Mouse (Mus musculus): ENCODE results near the gene Adprhl1. TPM values are rescaled to one million over a fixed set of nuclear protein-coding genes. Genes with fewer than 3 reads are reported as not detected.

Adprhl1 gene
- total and polyA plus RNA-seq, 2 experiments: 0.74 TPM; not detected in 1

GRCm38 (mm10) chr8:13267566-13267965 lies 13.6 kb upstream of the Adprhl1 start:
- no peak for DNase-seq (ENCODE audit: extremely low read depth, low read depth, low spot score)
- no peak overlapping the region for H3K4me3 ChIP-seq (ENCODE audit: insufficient read depth, low read depth, low read length)
- no peaks in the 10 kb centered on the region for H3K79me2 ChIP-seq (ENCODE audit: control insufficient read depth, insufficient read depth, low read length)
- no peak overlapping the region for H3K9ac ChIP-seq (ENCODE audit: low read depth, low read length)
- 78% methylated on average over 2 of the region's 2 CpGs for WGBS
- no peaks in the 10 kb centered on the region for H3K27me3 ChIP-seq (ENCODE audit: control insufficient read depth, insufficient read depth, low read length)
- TF ChIP-seq CTCF (IDR thresholded peaks at IDR 0.05; ENCODE audit: low read depth, low read length): no peak
- TF ChIP-seq POLR2A (IDR thresholded peaks at IDR 0.05; ENCODE audit: extremely low read depth, insufficient read depth, low read length): no peak
- peaks cover 12% of the 10 kb centered on the region; the same call in 1 of the 2 replicates for H3K36me3 ChIP-seq (ENCODE audit: control insufficient read depth, insufficient read depth, low read length)
- H3K27ac ChIP-seq (replicated peaks; ENCODE audit: insufficient read depth, low read depth, low read length): no peak overlapping the region
- no peaks in the 10 kb centered on the region for H3K4me1 ChIP-seq (ENCODE audit: control insufficient read depth, insufficient read depth, low read length)

- H3K27me3 ChIP-seq (ENCODE audit: control insufficient read depth, insufficient read depth, low read length): no peaks in the 10 kb centered on the region
- DNase-seq (ENCODE audit: extremely low read depth, low read depth, low spot score): no peak
- no peak overlapping the region for H3K27ac ChIP-seq (replicated peaks; ENCODE audit: insufficient read depth, low read depth, low read length)
- H3K36me3 ChIP-seq (ENCODE audit: control insufficient read depth, insufficient read depth, low read length): peaks cover 10% of the 10 kb centered on the region; the same call in 1 of the 2 replicates
- TF ChIP-seq POLR2A (IDR thresholded peaks at IDR 0.05; ENCODE audit: extremely low read depth, insufficient read depth, low read length) (no peak), CTCF (IDR thresholded peaks at IDR 0.05; ENCODE audit: low read depth, low read length) (no peak)
- no peaks in the 10 kb centered on the region for H3K4me1 ChIP-seq (ENCODE audit: control insufficient read depth, insufficient read depth, low read length)
- WGBS: 85% methylated on average over 3 of the region's 3 CpGs
- H3K4me3 ChIP-seq (ENCODE audit: insufficient read depth, low read depth, low read length): no peak overlapping the region
- no peaks in the 10 kb centered on the region for H3K79me2 ChIP-seq (ENCODE audit: control insufficient read depth, insufficient read depth, low read length)
- no peak overlapping the region for H3K9ac ChIP-seq (ENCODE audit: low read depth, low read length)
Measured at GRCm38 (mm10) chr8:13263376-13263775, 9.4 kb upstream of the Adprhl1 start.

DNA sequence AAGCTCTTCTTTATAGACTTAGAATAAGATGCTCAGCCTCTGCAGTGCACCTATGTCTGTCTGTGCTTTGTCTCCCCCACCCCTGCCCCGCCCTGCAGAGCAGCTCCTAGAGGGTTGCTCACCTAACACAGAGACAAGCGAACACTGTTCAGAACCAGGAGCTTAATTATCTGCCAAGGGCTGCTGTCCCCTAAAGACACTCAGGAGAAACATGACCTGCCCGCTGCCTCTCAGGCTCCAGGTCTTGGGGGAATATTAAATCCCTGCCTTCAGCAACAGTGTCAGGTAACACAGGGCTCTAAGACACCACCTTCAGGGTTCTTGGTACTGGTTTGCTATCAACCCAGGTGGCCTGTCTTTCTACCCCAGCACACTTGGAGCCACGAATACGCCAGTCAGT lies 549 bp downstream of the Adprhl1 start:
- Histone ChIP-seq H3K9ac (ENCODE audit: low read depth, low read length) (no peak overlapping the region), H3K27ac (replicated peaks; ENCODE audit: insufficient read depth, low read depth, low read length) (no peak overlapping the region), H3K4me3 (ENCODE audit: insufficient read depth, low read depth, low read length) (no peak overlapping the region), H3K79me2 (ENCODE audit: control insufficient read depth, insufficient read depth, low read length) (no peaks in the 10 kb centered on the region), H3K4me1 (ENCODE audit: control insufficient read depth, insufficient read depth, low read length) (peaks cover 7% of the 10 kb centered on the region; the same call in 1 of the 2 replicates), H3K36me3 (ENCODE audit: control insufficient read depth, insufficient read depth, low read length) (no peaks in the 10 kb centered on the region), H3K27me3 (ENCODE audit: control insufficient read depth, insufficient read depth, low read length) (no peaks in the 10 kb centered on the region)
- WGBS: 85% methylated on average over 5 of the region's 5 CpGs
- no peak for TF ChIP-seq POLR2A (IDR thresholded peaks at IDR 0.05; ENCODE audit: extremely low read depth, insufficient read depth, low read length)
- TF ChIP-seq CTCF (IDR thresholded peaks at IDR 0.05; ENCODE audit: low read depth, low read length): no peak
- DNase-seq (ENCODE audit: extremely low read depth, low read depth, low spot score): no peak

- no peak for TF ChIP-seq POLR2A (IDR thresholded peaks at IDR 0.05; ENCODE audit: extremely low read depth, insufficient read depth, low read length)
- TF ChIP-seq CTCF (IDR thresholded peaks at IDR 0.05; ENCODE audit: low read depth, low read length): no peak
- H3K36me3 ChIP-seq (ENCODE audit: control insufficient read depth, insufficient read depth, low read length): no peaks in the 10 kb centered on the region
- no peak for DNase-seq (ENCODE audit: extremely low read depth, low read depth, low spot score)
- H3K9ac ChIP-seq (ENCODE audit: low read depth, low read length): no peak overlapping the region
- no peak overlapping the region for H3K4me3 ChIP-seq (ENCODE audit: insufficient read depth, low read depth, low read length)
- 89% methylated on average over 13 of the region's 13 CpGs for WGBS
- H3K27me3 ChIP-seq (ENCODE audit: control insufficient read depth, insufficient read depth, low read length): no peaks in the 10 kb centered on the region
- H3K27ac ChIP-seq (replicated peaks; ENCODE audit: insufficient read depth, low read depth, low read length): no peak overlapping the region
- H3K79me2 ChIP-seq (ENCODE audit: control insufficient read depth, insufficient read depth, low read length): no peaks in the 10 kb centered on the region
- peaks cover 7% of the 10 kb centered on the region; the same call in 1 of the 2 replicates for H3K4me1 ChIP-seq (ENCODE audit: control insufficient read depth, insufficient read depth, low read length)
Measured at GRCm38 (mm10) chr8:13252837-13253236, 1.1 kb downstream of the Adprhl1 start.

DNA sequence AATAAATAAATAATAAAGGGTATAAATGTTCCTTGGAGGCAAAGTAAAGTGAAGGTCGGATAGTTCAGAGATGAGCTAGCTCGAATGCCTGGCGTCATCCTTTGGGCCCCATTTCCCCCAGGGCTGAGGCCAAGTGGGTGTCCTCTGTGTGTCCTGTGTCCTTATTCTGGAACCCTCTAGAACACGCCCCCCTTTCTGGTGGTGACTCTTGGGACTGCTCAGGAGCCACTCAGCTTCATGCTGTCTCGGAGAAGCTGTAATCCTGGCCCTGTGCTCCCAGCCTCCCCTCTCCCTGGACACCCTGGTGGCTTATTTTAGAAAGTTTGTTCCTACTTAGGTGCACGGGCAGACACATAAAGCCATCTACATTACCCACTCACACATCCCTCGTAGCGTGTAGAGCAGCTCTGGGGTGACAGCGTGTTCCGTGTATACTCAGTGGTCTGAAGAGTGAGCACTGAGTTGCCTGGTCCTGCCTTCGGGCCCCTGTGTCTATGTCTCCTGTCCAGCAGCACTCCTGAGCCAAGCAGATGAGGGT lies 9.6 kb downstream of the Adprhl1 start:
- H3K4me1 ChIP-seq (ENCODE audit: control insufficient read depth, insufficient read depth, low read length): peaks cover 8% of the 10 kb centered on the region; the same call in 1 of the 2 replicates
- no peak for DNase-seq (ENCODE audit: extremely low read depth, low read depth, low spot score)
- no peak for TF ChIP-seq CTCF (IDR thresholded peaks at IDR 0.05; ENCODE audit: low read depth, low read length)
- no peak for TF ChIP-seq POLR2A (IDR thresholded peaks at IDR 0.05; ENCODE audit: extremely low read depth, insufficient read depth, low read length)

More for the DNA sequence above, 9.6 kb downstream of the Adprhl1 start:
- H3K9ac ChIP-seq (ENCODE audit: low read depth, low read length): no peak overlapping the region
- 86% methylated on average over 11 of the region's 11 CpGs for WGBS
- no peak overlapping the region for H3K4me3 ChIP-seq (ENCODE audit: insufficient read depth, low read depth, low read length)
- H3K36me3 ChIP-seq (ENCODE audit: control insufficient read depth, insufficient read depth, low read length): no peaks in the 10 kb centered on the region
- no peak overlapping the region for H3K27ac ChIP-seq (replicated peaks; ENCODE audit: insufficient read depth, low read depth, low read length)
- no peaks in the 10 kb centered on the region for H3K27me3 ChIP-seq (ENCODE audit: control insufficient read depth, insufficient read depth, low read length)
- no peaks in the 10 kb centered on the region for H3K79me2 ChIP-seq (ENCODE audit: control insufficient read depth, insufficient read depth, low read length)
